Mouse (Mus musculus): Measurements from ENCODE around the gene Zscan26. TPM values are rescaled to one million over a fixed set of nuclear protein-coding genes. Genes with fewer than 3 reads are reported as not detected.
A peak's percentile ranks its signal among the peaks of the same experiment; 100 is the strongest.
"Not testable (repeated sequence)": the region's sequence is repeated elsewhere in the genome, so short reads cannot be mapped to it uniquely, and the experiment has no call there.

The Zscan26 gene
- polyA plus RNA-seq, 1 experiment from 2014 or later: 25.8 TPM

- ATAC-seq (replicated peaks; ENCODE audit: extremely low read depth, insufficient read depth, low FRiP score): no peak
- Histone ChIP-seq H3K36me3 (ENCODE audit: control insufficient read depth, insufficient read depth) (peaks cover 35% of the 10 kb centered on the region), H3K27me3 (ENCODE audit: control insufficient read depth, insufficient read depth, low read length) (no peaks in the 10 kb centered on the region), H3K4me3 (ENCODE audit: low read length) (no peak overlapping the region), H3K4me1 (ENCODE audit: control insufficient read depth, insufficient read depth, low read length) (peaks cover 11% of the 10 kb centered on the region), H3K9ac (ENCODE audit: low read length) (no peak overlapping the region), H3K27ac (ENCODE audit: low read length) (no peak overlapping the region), H3K4me2 (ENCODE audit: low read depth, low read length) (no peak overlapping the region), H3K9me3 (replicated peaks; ENCODE audit: control insufficient read depth, low read length) (no peaks in the 10 kb centered on the region)
- WGBS: 81% methylated on average over 2 of the region's 2 CpGs
Observed at GRCm38 (mm10) chr13:21397486-21397885, 56.0 kb downstream of the Zscan26 start.

- not testable (repeated sequence) for H3K4me2 ChIP-seq (ENCODE audit: low read depth, low read length); H3K9ac ChIP-seq (ENCODE audit: low read length); H3K27ac ChIP-seq (ENCODE audit: low read length); H3K4me3 ChIP-seq (ENCODE audit: low read length); H3K4me1 ChIP-seq (ENCODE audit: control insufficient read depth, insufficient read depth, low read length); H3K27me3 ChIP-seq (ENCODE audit: control insufficient read depth, insufficient read depth, low read length); H3K9me3 ChIP-seq (replicated peaks; ENCODE audit: control insufficient read depth, low read length)
- WGBS: 83% methylated on average over 18 of the region's 18 CpGs
- H3K36me3 ChIP-seq (ENCODE audit: control insufficient read depth, insufficient read depth): peaks cover 50% of the 10 kb centered on the region
- ATAC-seq (replicated peaks; ENCODE audit: extremely low read depth, insufficient read depth, low FRiP score): peak; percentile 37; the same call in 1 of the 2 replicates
Observed at GRCm38 (mm10) chr13:21396048-21396447, 57.5 kb downstream of the Zscan26 start.

DNA sequence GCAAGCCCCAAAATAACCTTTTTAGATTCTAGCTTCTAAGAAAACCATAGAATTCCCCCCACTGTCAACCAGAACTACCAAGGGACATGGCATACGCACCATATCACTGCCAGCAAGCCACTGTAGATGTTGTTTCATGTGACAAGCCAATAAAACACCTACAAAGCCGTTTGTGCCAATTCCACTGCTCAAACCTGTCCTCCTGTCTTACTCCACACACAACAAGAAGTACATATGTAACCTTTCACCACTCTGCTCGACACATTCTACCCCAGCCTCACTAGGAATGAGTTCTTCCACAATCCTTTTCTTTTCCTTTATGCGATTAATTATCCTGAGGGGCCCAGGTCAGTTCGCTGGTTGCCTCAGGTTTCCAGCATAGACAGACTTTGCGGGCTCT lies 57.9 kb downstream of the Zscan26 start:
- Histone ChIP-seq H3K27ac (ENCODE audit: low read length) (no peak overlapping the region), H3K27me3 (ENCODE audit: control insufficient read depth, insufficient read depth, low read length) (no peaks in the 10 kb centered on the region), H3K9me3 (replicated peaks; ENCODE audit: control insufficient read depth, low read length) (no peaks in the 10 kb centered on the region), H3K4me1 (ENCODE audit: control insufficient read depth, insufficient read depth, low read length) (peaks cover 2% of the 10 kb centered on the region; the same call in 1 of the 2 replicates), H3K4me3 (ENCODE audit: low read length) (no peak overlapping the region), H3K9ac (ENCODE audit: low read length) (no peak overlapping the region), H3K4me2 (ENCODE audit: low read depth, low read length) (no peak overlapping the region), H3K36me3 (ENCODE audit: control insufficient read depth, insufficient read depth) (peaks cover 54% of the 10 kb centered on the region)
- ATAC-seq (replicated peaks; ENCODE audit: extremely low read depth, insufficient read depth, low FRiP score): no peak
- 88% methylated on average over 6 of the region's 6 CpGs for WGBS

GRCm38 (mm10) chr13:21395211-21395610 lies 58.3 kb downstream of the Zscan26 start:
- H3K36me3 ChIP-seq (ENCODE audit: control insufficient read depth, insufficient read depth): peaks cover 58% of the 10 kb centered on the region
- H3K4me1 ChIP-seq (ENCODE audit: control insufficient read depth, insufficient read depth, low read length): no peaks in the 10 kb centered on the region
- H3K27me3 ChIP-seq (ENCODE audit: control insufficient read depth, insufficient read depth, low read length): no peaks in the 10 kb centered on the region
- H3K9ac ChIP-seq (ENCODE audit: low read length): no peak overlapping the region
- ATAC-seq (replicated peaks; ENCODE audit: extremely low read depth, insufficient read depth, low FRiP score): no peak
- H3K27ac ChIP-seq (ENCODE audit: low read length): no peak overlapping the region
- no peak overlapping the region for H3K4me2 ChIP-seq (ENCODE audit: low read depth, low read length)
- H3K4me3 ChIP-seq (ENCODE audit: low read length): no peak overlapping the region
- WGBS: 94% methylated on average over 1 of the region's 1 CpGs
- H3K9me3 ChIP-seq (replicated peaks; ENCODE audit: control insufficient read depth, low read length): no peaks in the 10 kb centered on the region

MicroRNA genes within 50 kb of the gene (microRNA counts, 519-probe panel; counts per million panel counts)
- 2,732 counts per million, percentile 70 among the panel's probes with 10 or more counts for microRNA mmu-miR-1896

Small RNAs within 50 kb of the gene (microRNA-seq; reads per million reads assigned to microRNA genes)
- gene Mir1896 (not detected), gene Mir6942 (0.59 reads per million)

Other genes starting within 250 kb of the Zscan26 start
- gene Gpx5, start 161.0 kb downstream of the Zscan26 start, polyA plus RNA-seq (2015; fragmentation: Nextera tagmentation; extraction: Ambion mirVana): not detected in 2 replicates
- 0.21 TPM in 1 of 2 replicates, not detected in the other for gene Gpx6, start 141.6 kb downstream of the Zscan26 start, polyA plus RNA-seq (2015; fragmentation: Nextera tagmentation; extraction: Ambion mirVana)
- not detected in 2 replicates for gene Olfr1367, start 106.8 kb downstream of the Zscan26 start, polyA plus RNA-seq (2015; fragmentation: Nextera tagmentation; extraction: Ambion mirVana)
- 7.2 and 9.1 TPM in 2 replicates for gene Zscan12, start 90.9 kb downstream of the Zscan26 start, polyA plus RNA-seq (2015; fragmentation: Nextera tagmentation; extraction: Ambion mirVana)
- gene Zkscan3, start 51.0 kb downstream of the Zscan26 start, polyA plus RNA-seq (2015; fragmentation: Nextera tagmentation; extraction: Ambion mirVana): 70.4 and 73.1 TPM in 2 replicates
- gene Pgbd1, start 12.7 kb downstream of the Zscan26 start, polyA plus RNA-seq (2015; fragmentation: Nextera tagmentation; extraction: Ambion mirVana): 3.2 and 3.9 TPM in 2 replicates
- 1.5 and 1.7 TPM in 2 replicates for gene Nkapl, start 14.8 kb upstream of the Zscan26 start, polyA plus RNA-seq (2015; fragmentation: Nextera tagmentation; extraction: Ambion mirVana)
- 1.9 and 2.2 TPM in 2 replicates for gene Zkscan4, start 25.2 kb upstream of the Zscan26 start, polyA plus RNA-seq (2015; fragmentation: Nextera tagmentation; extraction: Ambion mirVana)
- not detected in 2 replicates for gene Gm10065, start 25.7 kb upstream of the Zscan26 start, polyA plus RNA-seq (2015; fragmentation: Nextera tagmentation; extraction: Ambion mirVana)
- gene AK157302, start 41.5 kb upstream of the Zscan26 start, polyA plus RNA-seq (2015; fragmentation: Nextera tagmentation; extraction: Ambion mirVana): 0.77 and 4.1 TPM in 2 replicates
- 20.3 and 62.4 TPM in 2 replicates for gene Gm11273, start 47.7 kb upstream of the Zscan26 start, polyA plus RNA-seq (2015; fragmentation: Nextera tagmentation; extraction: Ambion mirVana)
- 3.7 and 4.7 TPM in 2 replicates for gene Zkscan8, start 77.4 kb upstream of the Zscan26 start, polyA plus RNA-seq (2015; fragmentation: Nextera tagmentation; extraction: Ambion mirVana)
- 0.04 TPM in 1 of 2 replicates, not detected in the other for gene Olfr1366, start 89.1 kb upstream of the Zscan26 start, polyA plus RNA-seq (2015; fragmentation: Nextera tagmentation; extraction: Ambion mirVana)
- gene Olfr1535, start 106.2 kb upstream of the Zscan26 start, polyA plus RNA-seq (2015; fragmentation: Nextera tagmentation; extraction: Ambion mirVana): not detected in 2 replicates
- not detected in 2 replicates for gene Olfr1364, start 128.0 kb upstream of the Zscan26 start, polyA plus RNA-seq (2015; fragmentation: Nextera tagmentation; extraction: Ambion mirVana)
- not detected in 2 replicates for gene Olfr1362, start 160.3 kb upstream of the Zscan26 start, polyA plus RNA-seq (2015; fragmentation: Nextera tagmentation; extraction: Ambion mirVana)
- not detected in 2 replicates for gene Olfr11, start 188.8 kb upstream of the Zscan26 start, polyA plus RNA-seq (2015; fragmentation: Nextera tagmentation; extraction: Ambion mirVana)
- not detected in 2 replicates for gene Olfr1361, start 209.7 kb upstream of the Zscan26 start, polyA plus RNA-seq (2015; fragmentation: Nextera tagmentation; extraction: Ambion mirVana)
- not detected in 2 replicates for gene Olfr1360, start 223.7 kb upstream of the Zscan26 start, polyA plus RNA-seq (2015; fragmentation: Nextera tagmentation; extraction: Ambion mirVana)
- gene Olfr1359, start 244.4 kb upstream of the Zscan26 start, polyA plus RNA-seq (2015; fragmentation: Nextera tagmentation; extraction: Ambion mirVana): not detected in 2 replicates